Mouse (Mus musculus) spleen, postnatal 10 days (tissue): ENCODE results near the gene Rassf10.

Experiments used
- DNase-seq, 2 experiments: peaks; one replicate each; pipeline ENCODE4 v3.0.0; 2021 to 2022; ENCODE audit warnings: low spot score in 2 of 2

Gene Rassf10

DNA sequence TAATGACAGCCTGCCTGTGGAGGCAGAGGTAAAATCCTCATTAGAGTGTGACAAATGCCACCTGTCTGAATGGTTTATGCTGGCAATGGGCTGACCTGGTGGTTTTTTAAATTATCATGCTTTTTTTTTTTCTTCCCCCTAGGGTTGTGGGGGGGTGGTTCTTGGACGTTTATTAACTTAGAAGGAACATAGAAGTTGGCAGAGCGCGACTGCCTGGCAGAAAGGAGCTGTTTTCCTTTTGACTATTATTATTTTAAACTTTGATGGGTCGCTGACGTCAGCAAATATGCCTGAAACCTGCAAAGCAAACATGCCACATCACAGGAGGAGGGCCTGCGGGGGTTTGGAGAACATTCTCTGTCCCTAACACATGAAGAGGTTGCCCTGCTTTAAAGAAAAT is 3.9 kb downstream of the Rassf10 start:
- no peak for DNase-seq

DNA sequence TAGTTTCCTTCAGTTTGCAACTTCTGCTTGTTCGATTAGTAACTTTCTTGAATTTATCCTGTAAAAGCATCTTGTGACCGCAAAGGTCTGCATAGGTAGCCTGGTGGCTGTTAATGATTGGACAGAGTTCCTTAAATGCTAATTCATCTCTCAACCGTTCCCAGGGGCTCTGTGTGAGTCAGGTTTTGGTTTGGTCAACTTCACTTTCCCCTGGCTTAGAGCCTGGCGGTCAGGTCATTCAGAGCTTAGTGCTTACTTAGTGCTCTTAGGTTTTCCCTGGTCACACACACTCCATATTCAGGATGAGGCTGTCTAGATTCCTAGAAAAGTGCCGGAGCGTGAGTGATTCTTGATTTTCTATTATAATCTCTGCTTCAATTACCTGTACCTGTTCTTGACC is 12.6 kb downstream of the Rassf10 start:
- no peak for DNase-seq

- DNase-seq = no peak
Observed at GRCm38 (mm10) chr7:112966786-112967185, 13.0 kb downstream of the Rassf10 start.

DNA sequence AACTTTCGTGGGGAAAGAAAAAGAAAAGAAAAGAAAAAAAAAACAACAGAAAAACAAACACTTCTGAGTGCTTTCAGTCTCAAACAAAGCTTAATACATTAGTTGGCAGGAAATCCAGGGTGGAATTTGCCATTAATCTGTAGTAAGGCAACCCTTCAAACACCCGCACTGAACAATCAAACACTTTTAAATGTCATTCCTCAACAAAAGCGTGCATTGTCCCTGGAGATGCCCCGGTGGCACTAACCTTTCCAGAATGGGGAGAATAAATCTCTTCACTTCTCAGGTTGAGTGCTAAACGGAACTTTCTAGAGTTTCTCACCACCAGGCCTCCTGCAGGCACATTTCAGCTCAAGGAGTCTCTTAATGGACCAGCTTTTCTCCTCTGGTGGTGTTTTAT is 29.6 kb downstream of the Rassf10 start:
- DNase-seq = no peak

GRCm38 (mm10) chr7:112984704-112985577 is 31.2 kb downstream of the Rassf10 start:
- DNase-seq = no peak

- no peak for DNase-seq
Observed at GRCm38 (mm10) chr7:112985578-112985949, 31.8 kb downstream of the Rassf10 start.

DNA sequence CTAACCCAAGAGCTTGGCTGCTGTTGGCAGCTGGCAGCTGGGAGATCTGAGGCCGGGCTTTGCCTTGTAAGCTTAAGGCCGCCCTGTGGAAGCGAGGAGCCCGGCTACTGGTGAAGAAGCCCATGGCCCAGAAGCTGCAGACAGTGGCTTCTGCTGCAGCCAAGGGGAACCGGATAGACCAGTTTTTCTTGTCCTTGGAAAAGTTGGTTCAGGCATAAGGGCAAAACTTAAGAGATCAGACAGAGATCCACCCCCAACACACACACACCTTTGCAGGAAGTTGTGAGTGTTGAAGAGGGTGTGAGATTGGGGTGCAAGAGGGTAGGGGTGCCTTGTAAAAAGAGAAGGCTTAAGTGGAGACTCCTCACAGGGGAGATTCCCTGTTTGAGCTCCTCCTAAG is 39.2 kb downstream of the Rassf10 start:
- DNase-seq = no peak

DNA sequence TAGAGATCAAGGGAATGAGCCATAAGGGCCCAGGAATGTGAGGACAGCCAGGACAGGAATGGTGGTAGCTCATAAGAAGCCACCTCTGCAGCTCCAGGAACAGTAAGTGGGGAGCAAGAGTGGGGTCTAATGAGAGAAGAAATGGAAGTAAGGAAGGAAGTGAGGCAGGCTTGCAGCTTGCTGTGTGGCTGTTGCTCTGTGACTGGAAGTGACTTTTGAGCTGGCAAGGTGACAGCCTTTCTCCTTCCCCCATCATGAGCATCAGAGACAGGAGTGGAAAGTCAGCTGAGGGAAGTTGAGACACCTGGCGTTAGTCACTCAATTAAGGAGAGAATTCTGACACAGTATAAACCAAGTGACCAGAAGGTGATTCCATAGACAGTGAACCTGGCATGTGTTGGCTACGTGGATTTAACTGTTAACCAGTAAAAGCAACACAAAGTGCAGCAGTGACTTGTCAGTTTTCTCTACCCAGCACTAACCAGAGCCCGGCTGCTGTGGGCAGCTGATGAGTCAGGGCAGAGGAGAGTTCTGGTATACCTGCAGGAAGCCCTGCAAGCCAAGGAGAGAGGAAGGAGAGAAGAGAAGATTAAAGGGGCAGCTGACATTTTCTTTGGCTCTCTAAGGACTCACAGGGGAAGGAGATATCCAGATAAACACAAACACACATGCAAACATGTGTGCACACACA is 49.9 kb downstream of the Rassf10 start:
- no peak for DNase-seq

DNA sequence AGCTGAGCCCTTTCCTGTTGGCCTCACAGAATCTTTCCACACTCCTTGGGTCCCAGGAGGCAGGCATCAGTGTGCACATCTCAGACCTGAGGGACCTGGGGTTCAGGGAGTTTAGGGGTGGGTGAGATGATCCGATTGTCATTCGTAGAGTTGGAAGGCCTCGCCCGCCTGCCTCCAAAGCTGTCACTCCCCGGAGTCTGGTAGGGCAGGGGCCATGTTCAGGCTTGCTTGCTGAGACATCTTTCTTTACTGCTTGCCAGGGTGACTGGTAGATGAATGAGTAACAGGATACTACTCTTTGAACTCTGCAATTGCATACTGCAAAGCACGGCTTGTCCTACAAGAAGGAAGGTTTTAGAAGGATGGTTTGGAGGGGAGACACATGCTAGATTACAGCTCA is 52.0 kb downstream of the Rassf10 start:
- DNase-seq = no peak
